Mouse (Mus musculus) ES-CJ7 (cell line): Measurements from ENCODE around the gene Tbx15.

Source experiments
- DNase-seq: peaks from one replicate; pipeline ENCODE4 v3.0.0; 2011; ENCODE audit warnings: low read depth, low spot score

Tbx15 gene

DNA sequence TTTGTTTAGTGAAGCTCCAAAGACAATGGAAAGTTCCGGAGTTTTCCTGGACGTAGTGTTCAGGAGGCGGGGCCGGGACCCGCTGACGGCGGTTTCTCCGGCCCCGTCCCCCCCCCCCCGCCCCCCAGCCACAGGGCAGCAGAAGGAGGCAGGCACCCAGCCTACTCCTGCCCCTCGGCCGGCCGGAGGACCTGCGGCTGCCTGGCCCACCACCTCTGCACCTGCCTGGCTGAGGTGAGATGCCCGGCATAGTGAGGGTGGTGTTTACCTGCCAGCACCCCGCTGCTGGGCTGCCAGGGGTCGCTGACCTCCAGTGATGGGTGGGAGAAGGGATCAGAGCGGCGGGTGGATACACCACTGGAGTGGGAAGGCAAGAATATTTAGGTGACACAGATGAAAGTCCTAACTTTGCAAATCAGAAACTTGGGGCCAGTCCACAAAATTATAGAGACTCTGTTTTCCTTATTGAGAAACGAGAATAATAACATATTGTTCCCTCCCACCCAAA, at the start of gene Tbx15:
Gene Tbx15, plus strand, starts transcription at position 169 of the 508 bp plus-strand sequence.
- no peak for DNase-seq

DNA sequence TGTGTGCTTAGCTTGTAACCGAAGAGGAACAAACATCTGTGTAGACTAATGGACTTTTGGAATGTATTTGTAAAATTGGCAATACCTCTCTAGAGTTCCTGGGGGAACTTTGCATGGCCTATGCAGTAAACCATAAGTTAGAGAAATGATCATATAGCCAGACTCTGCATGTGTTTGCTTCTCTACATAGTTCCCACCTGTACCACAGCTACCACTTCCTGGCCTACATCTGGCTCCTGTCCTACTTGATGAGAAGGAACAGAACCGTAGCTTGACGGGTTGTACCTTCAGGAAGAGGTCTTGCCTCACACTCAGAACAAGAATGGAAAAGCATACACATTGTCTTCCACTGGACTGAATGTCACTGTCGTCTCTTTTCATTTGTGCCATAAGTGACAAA, 46.6 kb upstream of the Tbx15 start:
- DNase-seq: no peak

DNA sequence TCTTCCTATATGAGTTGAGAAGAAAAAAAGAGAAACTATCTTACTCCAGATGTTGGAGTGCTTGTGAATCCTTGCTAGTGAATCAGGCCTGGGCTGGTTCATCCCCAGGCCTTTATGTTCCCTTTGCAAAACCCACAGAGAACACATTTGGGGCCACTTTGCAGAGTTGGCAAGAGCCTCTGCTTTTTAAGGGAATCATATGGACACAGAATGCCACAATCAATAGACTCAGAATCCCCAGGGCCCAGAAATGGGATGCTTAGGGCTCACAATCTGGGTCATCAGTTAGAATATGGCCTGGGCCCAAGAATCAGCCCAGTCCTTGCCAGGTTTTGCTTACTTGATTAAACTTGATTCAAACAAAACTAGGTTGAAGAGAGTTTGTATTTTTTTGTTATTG, 36.9 kb upstream of the Tbx15 start:
- DNase-seq: no peak

DNA sequence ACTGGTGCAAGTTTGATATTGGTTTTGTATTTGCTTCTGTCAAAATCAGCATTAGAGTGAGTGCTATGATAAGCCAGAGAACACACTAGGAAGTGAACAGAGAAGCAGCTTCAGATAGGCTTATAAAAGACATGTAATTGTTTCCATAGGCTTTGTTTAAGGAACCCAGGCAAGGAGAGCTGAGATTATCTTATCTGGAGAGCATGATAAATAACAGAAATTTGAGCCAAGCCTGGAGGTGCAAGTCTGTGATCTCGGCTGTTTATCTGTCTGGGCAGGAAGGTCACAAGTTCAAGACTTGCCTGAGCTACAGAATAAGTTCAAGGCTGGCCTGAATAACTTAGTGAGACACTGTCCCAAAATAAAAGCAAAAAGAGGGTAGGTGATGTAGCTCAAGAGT, 31.8 kb upstream of the Tbx15 start:
- no peak for DNase-seq

DNA sequence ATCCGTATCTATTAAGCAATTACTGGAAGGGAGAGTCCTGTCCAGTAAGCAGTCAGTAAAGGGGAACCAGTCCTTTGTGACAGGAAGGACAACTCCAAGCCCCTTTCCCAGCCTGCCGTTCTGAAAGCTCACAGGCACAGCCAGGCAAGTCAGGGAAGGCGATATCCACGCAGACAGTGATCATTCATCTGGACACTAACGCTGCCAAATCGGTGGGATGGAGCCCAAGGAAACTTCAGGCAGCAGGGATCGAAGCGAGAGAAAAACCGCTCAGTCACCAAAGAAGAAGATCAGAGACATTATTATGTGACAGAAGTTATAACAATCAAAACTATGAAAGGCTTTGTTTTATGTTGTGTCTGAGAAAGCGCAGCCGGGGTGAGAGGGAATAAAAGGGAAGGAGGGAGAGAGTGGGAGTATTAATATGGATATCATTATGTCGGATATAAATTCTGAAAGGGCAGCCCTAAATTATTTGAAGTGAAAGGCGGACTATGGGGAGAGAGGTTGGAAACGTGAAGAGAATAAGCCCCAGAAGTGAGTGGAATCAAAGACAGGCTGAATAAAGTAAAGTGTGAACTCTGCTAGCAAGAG, 29.0 kb upstream of the Tbx15 start:
- no peak for DNase-seq

DNA sequence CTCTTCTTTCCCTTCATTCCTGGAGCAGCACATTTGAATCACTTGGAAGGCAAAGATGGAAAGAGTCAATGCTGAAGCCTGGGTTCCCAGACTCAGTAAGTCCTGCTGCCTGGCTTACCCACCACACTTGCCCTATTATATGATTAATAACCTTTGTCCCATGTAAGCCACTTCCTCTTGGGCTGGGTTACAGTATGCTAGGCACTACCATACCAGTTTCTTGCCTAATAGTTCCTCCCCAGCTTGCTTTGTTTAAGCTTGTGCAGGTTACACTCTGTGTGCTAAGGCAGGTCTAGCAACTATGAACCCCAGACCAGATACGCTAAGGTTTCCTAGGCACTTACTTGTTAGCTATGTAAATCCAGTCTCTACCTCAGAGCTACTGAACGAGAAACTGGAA, 12.4 kb upstream of the Tbx15 start:
- no peak for DNase-seq

DNA sequence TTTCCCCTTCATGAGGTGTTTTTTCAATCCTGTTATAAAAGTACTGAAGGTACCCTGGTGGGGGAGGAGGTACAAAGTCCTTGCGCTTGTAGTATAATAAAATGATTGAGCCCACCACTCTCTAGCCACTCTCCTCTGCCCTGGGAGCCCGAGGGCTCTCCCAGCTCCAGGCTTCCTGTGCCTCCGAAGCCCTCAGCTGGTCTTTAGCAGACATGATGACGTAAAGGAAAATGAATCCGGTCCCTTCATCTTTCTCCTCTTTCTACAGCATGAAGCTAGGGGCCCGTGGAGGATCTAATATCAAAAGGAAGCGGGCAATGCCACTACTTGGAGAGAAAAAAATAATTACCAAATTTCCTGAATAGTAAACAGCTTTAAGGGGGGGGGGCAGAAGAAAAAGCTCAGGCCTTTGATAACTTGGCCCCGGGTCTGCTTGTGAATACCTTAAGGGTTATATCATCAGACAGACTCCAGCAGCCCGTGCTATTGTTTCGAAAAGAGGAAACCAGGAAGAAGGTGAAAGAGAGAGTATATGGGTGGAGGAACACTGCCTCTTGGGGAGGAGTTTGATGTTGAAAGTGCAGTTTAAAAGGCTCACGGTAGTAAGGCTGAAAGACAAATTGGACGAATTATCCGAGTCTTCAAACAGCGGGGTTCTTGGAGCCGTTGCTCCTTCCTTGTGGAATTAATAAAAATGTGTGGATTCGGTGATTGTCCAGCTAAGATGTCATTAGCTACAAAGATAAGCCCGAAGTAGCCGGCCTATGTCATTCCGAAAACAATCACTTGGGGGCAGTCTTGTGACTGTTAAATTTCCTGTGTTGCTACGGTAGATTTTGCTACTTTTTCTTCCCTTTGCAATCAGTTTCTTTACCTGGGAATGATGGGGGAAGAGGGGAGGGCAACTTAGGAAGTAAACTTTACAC, 6.5 kb upstream of the Tbx15 start:
- peak; percentile 60 for DNase-seq

DNA sequence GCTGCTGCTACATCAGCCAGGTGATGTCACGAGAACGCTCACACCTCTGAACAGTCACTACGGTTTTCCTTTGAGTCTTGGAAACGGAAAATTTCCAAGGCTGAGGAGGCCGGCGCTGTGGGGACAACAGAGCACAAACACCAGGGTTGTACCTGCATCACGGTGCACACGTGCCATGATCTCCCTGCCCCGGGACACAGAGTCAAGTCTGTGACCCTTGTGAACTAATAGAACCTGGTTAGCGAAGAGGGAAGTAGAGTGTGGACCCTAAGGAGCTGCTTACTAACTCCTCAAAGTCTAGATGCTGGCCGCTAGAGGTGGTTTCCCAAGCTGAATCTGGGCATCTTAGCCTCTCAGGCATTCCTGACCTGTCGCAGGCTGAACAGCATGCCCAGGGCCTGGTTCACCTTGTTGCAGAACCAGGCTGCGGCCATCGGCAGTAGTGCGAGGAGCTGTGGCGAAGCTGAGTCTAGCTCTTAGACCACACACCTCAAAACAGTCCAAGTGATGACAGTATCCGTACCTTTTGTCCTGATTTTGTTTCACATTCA, 5.8 kb upstream of the Tbx15 start:
- DNase-seq: no peak

DNA sequence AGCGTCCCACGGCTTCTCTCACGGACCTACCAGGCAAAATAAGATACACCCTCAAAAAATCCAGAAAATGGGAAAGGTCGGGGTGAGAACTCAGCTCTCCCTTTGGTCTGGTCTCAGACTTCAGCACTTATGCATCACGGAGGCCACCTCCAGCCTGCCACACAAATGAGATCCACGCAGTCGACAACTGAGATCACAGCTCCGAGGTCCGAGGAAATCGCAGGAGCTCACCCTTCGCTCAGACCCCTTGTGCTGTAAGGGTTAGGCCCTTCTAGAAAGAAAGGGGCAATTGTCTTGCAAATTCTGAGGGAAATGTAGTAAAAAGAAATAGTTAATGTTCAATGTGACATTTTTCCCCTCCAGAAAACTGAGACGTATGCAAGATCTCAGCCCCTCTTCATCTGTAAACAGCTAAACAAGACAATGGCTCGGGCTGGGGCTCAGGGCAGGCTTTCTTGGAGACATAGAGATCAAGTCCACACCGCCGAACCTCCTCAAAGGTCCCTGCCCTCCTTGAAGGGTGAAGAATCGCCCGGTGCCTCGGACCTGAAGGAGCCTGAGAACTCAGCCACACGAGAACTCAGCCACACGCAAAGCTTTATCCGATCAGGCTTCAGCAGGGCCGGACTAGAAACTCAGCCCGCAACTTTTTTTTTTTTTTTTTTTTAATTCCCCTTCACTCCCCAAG, 4.9 kb upstream of the Tbx15 start:
- peak; percentile 38 for DNase-seq

DNA sequence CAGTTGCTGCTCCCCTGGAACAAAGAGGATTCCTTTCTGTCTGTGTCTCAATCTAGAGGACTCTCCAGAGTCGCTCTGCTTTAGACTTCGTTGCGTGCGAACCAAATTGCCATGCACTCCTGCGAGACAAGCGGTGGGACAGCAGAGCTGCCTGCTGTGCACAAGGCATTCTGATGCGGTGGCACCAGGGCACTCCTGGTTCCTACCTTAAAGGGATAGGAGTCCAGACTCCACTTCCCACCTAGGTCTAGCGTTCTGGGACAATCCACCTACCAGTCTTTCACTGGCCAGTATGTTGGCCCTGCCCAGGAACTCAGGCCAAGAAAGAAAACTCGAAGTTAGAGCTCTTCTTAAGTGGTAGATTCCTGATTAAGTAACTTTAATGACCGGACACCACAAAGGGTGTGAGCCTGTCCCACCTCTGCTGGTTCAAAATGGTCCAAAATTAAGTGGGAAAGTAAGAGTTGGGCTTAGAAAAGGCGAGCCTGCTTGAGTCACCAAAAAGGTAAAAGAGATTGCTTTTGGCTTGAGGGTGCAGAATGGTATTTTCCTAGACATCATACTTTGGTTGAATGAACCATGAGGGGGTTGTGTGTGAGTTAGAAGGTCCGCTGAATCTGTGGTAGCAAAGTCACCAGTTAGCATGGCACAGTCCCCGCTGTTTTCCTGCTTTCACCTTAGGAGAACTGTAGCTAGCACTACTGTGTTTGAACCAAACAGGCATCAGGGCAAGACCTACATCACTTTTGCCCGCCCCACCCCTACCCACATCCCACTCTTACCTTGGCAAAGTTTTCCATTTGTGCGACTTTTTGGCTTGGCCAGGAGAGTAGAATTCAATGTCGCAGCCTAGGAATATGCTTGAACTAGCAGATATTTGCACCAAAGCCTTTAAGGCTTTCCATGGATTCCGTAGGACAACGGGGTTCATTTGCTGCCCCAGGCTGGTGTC, 4.1 kb upstream of the Tbx15 start:
- DNase-seq: no peak

DNA sequence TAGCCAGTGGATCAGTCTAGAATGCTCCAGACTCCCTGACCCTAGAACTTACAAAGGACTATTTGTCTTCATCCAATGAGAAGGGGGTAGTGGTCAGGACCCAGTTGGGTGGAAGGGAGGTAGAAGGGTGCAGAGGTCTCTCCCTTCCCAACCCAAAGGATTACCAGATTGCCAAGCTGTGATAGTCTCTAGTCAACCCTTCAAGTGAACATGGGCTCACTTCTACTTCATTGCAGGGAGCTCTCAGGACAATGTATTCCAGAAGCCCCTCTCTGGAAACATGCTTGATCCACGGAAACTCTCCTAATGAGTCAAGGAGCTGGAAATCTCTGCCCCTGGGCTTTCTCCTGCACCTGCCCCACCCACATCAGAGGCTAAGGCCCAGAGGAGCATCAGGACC, 1.5 kb upstream of the Tbx15 start:
- no peak for DNase-seq

DNA sequence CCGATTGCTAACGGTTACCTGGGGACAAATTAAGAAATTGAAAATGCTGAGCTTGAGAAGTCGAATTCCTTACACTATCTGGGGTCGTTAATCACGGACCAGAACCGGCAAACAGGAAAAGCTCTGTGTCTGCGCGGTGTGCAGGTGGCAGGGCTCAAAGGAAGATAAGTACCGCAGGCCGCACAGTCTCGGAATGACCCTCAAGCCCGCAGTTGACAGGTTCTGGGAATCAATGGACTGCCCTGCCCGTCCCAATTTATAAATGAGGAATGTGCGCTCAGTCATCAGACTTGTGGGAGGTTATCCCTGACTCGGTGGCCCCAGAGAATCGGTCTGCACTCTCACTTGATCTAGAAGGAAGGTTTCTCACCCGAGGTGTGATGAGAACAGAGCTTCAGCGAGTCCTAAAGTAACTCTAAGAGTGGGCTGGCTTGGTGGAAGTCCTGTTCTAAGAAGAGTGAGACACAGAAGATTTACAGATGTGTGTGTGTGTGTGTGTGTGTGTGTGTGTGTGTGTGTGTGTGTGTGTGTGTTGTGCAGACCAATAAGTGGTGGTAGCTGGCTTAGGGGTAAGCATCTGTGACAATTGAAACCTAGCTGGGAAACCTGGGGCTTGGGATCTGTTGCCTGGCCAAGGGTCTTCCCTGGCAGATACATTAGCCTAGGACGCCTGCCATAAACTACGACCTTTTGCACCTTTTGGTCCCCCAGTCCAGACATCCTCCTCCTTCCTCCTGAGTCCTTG, 708 bp upstream of the Tbx15 start:
- no peak for DNase-seq

DNA sequence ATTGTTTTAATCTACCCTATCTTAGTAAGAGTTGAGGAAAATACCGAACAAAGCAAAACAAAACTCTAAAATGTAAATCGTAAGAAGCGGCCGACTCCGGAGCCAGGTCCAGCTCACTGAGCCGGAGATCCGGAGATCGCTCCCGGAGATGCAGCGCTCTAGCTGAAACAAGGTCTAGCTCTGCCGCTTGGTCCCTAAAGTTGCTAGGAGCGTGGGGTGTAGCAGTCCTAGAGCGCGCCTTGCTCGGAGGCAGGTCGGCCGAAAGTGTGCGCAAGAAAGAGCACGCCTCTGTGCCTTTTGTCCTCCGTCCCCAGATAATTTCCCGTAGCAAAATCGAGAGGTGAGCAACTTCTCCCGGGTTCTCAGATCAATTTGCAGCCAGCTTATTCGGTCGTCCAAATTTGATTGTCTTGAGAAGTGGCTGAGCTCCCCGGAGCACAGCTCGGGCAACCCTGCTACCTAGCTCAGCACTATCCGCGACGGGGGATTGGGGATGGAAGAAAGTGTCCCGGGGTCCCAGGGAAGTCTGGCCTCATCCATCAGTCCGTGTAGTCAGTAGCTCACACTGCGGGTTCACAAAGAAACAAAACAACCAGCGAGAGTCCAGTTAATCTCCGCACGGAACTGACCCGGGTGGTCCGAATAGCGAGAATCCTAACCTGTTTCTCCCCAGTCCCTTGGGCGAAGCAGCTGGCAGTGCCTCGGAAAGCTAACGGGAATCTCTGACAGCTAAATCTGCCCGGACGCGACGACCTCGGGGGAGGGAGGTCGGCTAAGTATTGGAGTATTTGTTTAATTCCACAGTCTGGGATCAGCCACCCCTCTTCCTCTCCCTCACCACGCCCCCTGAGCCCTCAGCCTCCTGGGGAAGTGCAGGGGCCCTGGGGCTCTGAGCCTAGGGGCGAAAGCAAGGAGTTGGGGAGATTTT, 894 bp downstream of the Tbx15 start:
- DNase-seq: peak; percentile 80

DNA sequence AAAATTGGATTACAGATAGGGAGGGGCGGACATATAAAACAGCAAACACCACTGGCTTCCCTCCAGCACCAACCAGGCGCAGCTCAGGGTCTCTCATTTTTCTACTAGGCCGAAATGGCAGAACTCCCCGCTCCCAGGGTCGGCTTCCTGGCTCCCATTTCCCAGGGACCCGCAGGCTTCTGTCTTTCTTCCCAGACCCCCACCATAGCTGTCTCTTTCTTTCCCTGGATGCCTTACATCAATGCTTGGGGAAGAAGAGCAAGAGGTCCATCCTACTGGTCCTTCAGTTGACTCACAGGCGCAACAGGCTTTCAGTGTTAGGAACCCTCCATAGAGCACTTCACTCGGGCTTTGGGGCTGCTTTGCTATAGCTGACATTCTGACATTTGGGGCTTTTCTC, 2.3 kb downstream of the Tbx15 start:
- no peak for DNase-seq

DNA sequence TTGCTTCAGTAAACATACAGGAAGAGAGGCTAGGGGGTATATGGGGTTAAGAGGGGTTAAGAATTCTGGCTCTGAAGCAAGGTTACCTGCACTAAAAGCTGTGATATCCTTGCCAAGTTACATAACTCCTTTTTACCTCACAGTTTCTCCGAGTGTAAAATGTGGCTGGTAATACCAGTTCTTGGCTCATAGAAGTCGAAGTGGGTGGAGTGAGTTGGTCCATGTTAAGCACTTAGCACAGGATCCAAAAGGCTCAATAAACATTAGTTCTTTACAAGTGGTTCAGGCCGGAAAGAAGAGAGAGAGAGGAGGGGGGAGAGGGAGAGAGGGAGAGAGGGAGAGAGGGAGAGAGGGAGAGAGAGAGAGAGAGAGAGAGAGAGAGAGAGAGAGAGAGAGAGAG, 5.2 kb downstream of the Tbx15 start:
- no peak for DNase-seq

DNA sequence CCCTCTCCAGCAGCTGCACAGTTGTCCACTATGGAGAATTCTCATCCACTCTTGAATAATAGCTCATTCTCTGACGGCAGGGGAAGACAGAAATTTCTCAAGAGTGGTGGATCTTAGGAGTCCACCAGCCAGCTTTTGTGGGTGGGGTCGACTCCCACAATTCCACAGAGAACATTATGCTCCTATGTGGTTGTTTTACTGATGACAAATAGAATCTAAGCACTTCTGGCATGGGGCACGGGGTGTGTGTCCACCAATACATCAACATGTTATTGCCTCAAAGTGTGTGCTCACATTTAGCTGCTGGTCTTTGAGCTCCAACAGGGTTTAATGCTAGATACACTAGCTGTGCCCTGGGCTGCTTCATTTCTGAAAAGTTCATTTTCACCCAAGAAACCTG, 6.4 kb downstream of the Tbx15 start:
- no peak for DNase-seq

DNA sequence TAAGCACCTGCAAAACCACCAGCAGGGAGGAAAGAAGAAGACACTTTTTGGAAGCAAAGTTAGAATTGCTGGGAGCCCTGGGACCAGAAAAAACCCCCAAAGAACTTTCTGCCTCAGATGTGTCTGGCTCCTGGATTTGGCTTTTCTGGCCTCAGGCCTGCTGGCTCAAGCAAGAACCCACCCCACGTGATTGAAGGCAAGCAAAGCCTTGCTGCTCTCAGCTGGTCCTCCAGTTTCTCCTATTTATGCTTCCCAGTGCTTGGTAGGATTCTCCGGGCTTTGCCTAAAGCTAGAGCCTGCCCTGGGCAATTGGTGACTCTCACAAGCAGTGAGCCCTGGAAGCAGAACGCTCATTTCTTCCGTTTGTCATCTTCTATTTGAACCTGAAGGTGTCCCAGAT, 7.4 kb downstream of the Tbx15 start:
- DNase-seq: no peak

DNA sequence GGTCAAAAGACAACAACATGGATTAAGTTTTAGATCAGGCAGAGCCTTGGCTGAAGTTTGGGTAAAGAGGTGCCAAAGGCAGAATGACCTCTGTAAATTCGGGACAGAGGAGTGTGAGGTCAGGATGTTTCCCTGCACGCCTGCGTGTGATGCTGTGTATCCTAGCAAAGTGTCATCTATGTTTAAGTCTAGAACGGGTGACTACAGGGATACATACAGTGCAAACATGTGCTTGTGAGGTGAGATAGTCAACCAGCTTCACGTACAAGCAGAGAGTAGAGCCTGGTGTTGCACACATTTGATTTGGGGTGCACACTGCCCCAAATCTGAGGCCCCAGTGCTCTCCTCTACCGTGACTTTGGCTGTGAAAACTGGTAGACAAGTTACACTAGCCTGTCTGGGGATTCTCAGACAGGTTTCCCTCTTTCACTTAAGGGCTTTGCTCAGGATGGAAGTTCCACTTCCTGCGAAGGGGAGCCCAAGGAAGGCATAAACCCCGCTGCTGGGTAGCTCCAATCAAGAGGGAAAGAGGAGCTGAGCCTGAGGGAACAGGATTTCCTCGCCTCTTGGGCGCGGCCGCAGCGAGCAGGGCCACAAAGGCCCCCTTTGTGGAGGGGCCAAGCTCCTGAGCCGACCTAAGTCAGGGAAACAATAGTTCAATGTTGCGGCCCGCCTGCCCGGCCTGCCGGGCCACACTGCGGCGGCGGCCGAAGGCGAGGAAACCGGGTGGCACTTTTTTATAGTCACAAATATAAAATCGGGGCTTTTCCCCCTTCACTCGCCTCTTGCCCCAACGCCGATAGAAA, 8.0 kb downstream of the Tbx15 start:
- DNase-seq: peak; percentile 68
